Mouse (Mus musculus) ZHBTc4 (cell line): ENCODE results near the gene Atg101.

Experiments
- DNase-seq: peaks from one replicate; pipeline ENCODE4 v3.0.0-alpha.2; 2011; ENCODE audit warnings: low read depth, low spot score

Gene Atg101

DNA sequence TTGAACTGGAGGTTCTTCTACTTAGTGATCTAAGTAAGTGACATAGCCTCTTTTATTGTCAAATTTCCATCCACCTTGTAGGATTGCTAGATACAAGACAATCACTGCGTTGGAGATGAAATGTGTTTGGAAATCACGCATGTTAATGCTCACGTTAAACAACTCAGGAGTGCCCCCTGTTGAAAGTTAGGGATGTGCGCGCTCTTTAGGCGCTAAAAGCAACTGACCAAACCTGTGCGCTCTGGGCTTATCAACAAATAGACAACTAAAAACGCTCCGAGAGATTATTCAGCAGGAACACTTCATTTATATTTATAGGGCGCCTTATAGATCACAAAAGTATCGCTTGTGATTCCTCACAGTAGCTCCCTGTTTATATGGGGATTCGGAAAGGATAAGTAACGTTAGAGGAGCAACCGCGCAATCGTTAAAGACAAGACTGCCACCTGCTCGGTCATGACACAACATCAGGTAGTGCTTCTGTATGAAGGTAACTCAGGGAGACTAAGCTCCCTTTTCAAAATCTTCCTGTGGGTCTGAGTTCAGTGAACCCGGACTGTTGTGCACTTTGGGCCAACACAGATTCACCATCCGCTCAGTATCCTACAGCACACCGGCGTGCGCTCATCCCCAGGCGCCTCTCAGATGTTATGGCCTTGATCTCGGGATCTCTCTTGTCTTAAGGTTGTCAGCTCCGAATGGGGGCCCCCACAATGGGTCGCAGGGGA lies 725 bp upstream of the Atg101 start:
- DNase-seq, result peak; percentile 84

- peak; percentile 68 for DNase-seq
Observed at GRCm38 (mm10) chr15:101286129-101286770, 2.2 kb downstream of the Atg101 start.

GRCm38 (mm10) chr15:101287361-101287760 lies 3.3 kb downstream of the Atg101 start:
- no peak for DNase-seq

DNA sequence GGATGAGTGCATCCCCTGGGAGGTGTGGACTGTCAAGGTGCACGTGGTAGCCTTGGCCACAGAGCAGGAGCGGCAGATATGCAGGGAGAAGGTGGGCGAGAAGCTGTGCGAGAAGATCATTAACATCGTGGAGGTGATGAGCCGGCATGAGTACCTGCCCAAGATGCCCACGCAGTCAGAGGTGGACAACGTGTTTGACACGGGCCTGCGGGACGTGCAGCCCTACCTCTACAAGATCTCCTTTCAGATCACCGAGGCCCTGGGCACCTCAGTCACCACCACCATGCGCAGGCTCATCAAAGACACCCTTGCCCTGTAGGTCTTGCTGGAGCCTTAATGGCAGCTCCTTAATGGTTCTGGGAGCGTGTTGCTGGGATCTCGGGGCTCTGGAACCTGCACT lies 6.3 kb downstream of the Atg101 start:
- no peak for DNase-seq

DNA sequence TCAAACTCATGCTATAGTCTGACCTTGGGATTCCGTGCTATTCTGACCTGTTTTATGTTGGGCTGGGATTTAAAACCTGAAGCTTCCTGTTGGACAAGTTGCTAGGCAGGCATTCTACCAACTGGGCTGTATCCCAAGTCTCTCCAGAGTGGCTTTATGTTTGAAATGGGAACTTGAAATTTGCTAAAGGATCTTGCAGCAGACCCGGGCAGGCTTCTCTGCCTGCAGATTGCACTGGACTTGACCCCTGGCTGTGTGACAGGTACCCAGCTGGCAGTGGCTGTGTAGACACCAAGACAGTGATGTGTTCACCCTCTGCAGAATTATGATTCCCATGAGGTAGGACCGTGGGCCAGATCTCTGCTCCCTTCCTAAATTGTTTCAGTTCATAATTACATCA lies 7.9 kb downstream of the Atg101 start:
- no peak for DNase-seq

DNA sequence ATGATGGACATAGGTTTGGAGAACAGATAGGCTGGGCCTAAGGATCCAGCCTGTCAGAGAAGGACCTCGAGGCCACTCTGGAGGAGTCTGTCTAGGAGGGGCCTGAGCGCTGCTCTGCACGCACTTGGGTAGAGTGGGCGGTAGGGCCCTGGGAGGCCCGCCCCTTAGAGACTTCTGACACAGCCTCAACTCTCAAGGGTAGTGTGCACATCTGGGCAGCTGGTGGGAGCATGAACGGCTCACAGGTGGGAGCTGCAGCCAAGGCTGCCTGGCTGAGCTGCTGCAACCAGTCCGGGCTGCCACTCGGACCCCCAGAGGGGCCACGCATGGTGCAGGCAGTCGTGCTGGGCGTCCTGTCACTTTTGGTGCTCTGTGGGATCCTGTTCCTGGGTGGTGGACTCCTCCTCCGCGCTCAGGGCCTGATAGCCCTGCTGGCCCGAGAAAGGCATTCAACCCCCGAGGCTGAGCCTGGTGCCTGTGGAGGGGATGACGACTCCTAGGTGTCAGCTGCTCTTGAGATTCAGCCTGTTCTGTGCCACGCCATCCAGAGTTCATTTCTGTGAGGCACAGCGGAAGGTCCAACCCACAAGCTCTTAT lies 9.1 kb downstream of the Atg101 start, which contains the start of gene 6030408B16Rik:
Gene 6030408B16Rik, plus strand, starts transcription at position 188 of the 597 bp plus-strand sequence.
- DNase-seq, result no peak

DNA sequence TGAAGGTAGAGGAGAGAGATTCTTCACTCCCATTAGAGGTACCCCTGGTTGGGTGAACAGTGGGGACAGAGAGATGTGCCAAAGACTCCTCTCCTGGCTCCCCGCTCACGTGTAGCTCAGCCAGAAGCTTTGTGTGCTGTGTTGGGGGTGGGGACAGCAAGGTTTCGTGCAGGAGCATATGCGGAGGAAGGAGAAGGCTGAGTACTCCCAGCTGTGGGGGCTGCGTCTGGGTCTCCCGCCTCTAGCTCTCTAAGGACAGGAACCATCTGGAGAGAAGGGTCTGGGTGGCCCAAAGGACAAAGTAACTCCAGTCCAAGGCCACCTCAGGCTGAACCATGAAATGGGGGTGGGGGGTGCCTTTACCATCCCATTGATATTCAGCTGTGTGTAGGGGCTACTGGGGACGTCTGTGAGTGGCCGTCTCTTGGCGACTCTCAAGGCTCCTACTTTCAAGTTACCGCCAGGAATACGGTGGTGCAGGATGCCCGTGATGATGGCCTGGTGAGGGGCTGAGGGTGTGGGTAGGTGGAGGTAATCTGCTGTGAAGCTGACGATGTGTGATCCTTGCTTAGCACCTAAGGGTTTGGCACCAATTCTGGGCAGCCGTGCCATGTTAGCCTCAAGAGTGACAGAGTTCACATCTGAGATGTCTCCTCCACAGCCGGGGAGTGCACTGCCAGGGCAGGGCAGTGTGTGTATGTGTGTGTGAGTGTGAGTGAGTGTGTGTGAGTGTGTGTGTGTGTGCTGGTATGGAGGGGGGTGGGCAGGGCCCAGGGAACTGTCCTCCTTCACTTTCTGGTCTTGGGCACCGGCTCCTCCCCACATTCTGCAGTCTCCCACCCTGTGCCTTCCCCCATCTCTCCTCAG lies 10.2 kb downstream of the Atg101 start:
- DNase-seq, result no peak

- DNase-seq, result no peak
Observed at GRCm38 (mm10) chr15:101295106-101295505, 11.0 kb downstream of the Atg101 start.

GRCm38 (mm10) chr15:101295616-101296015 lies 11.5 kb downstream of the Atg101 start:
- DNase-seq, result no peak

GRCm38 (mm10) chr15:101296091-101296490 lies 12.0 kb downstream of the Atg101 start:
- no peak for DNase-seq

- no peak for DNase-seq
Observed at GRCm38 (mm10) chr15:101297988-101298387, 13.9 kb downstream of the Atg101 start.

DNA sequence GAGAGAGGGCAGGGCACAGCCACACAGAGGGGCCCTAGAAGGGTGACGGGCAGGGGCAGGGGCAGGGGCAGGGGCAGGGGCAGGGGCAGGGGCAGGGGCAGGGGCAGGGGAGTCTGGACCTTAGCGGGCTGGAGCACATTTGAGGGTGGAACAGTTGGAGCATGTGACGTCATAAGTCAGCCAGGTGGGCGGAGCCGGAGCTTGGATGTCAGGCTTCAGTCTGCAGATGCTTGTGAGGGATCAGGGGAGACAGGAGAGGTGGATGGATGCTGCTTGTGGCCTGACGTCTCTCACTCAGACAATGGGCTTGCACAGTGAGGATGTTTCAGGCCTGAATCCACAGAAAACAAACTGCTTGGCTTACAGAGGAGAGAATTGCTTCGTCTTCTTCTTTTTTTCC lies 14.5 kb downstream of the Atg101 start:
- DNase-seq, result peak; percentile 70

DNA sequence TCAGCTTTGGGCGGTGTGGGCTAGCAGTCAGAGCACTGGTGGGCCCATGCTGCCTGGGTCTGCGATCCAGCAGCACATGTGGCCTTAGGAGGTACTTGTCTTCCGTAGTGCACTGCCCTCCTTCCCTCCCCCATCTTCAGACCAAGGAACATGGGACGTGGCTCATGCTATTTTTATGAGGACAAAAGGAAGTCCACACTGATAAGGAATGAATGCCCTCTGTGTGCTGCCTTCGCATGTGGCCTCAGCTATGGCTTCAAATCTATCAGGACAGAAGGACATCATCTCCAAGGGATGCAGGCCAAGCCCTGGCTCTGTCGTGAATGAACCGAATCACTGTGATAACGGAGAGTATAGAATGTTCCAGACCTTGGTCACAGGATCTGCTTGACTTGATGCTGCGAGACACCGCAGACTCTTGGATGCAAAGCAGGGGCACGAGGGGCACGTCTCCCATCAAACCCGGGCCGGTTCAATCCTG lies 15.4 kb downstream of the Atg101 start:
- DNase-seq, result no peak

DNA sequence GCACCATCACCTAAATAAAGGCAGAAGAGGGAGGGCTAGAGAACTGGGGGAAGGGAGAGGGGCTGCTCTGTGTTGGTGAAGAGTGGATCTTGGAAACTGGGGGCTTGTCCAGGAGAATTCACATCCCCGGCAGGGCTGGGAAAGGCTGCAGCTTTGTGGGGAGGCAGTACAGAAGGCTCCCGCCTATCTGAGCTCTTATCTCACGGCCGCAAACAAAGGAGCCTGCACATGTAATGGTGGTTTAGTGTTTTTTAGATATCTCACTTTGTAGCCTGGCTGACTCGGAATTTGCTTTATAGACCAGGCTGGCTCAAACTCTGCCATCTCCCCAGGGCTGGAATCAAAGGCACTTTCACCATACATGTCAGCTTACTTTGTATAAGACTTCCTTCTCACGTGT lies 16.1 kb downstream of the Atg101 start:
- no peak for DNase-seq

DNA sequence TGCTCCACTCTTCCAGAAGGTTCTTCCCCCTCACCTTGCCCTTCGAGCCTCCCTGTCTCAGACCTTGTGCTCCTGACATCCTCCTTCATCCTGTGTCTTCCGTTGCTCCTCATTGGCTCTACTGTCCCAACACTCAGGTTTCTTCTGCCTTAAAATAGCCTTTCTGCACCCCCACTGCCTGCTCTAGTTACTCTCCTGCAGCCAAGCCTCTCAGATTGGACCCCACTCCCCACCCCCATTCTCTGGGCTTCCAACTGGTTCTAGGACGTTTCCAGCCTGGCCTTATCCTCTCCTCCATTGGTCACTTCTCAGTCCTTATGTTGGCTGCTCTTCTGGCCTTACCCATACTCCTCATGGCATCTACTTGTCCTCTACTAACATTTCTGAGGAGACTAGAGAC lies 18.1 kb downstream of the Atg101 start:
- DNase-seq, result no peak

- DNase-seq, result no peak
Observed at GRCm38 (mm10) chr15:101303830-101304229, 19.8 kb downstream of the Atg101 start.

DNA sequence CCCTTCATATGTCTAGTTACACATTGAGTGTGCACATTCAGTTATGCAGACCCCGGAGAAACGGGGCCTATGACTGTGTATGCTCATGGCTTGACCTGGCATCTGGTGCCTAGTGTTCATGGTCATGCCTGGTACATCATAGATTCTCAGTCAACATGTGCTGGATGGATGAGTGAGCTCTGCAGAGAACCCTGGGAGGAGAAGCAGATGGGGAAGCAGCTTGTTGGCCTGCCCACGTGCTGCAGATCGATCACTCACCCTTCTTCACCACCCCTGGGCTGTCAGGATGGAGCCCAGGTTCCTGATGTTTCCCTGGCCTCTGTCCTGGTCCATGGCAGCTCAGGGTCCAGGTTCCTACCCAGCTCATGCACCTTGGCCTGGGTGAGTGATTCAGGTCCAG lies 22.4 kb downstream of the Atg101 start:
- DNase-seq, result no peak

DNA sequence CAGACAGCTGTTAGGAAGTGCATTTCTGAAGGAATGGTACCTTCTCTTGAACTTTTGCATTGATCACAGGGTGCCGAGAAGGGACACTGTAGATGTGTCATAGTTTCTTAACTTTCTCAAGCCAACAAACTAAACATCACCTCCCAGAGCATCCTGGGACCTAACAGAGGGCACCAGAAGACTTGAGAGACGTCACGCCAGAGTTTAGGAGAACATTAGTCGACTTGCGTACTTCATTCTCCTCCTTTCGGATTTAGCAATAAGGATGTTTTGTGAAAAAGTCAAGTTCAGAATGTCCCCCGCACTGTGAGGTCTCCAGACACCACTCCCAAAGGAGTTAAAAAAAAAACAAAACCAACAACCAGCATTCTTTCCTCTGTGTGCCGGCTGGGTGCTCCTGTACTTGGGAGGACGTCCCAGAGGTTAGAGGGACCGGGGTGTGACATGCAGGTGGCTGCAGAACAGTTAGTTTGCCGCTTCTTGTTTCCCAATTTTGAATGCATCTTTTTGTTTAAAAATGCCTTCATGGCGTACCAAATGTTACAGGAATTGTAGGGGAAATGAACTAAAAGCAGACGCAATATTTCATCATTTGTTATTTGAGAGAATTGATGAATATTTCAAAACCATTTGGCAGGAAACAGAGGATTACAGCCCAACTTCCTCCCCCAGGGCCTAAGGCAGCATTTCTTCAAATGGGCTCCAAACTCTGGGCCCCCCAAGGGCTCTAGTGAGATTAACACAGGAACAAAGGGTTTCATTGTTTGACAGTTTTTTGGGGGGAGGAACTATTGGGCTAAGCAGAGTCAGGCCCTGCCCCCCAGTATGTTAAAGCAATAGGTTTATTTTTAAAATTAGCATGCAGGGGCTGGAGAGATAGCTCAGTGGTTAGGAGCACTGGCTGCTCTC lies 24.6 kb downstream of the Atg101 start:
- no peak for DNase-seq

GRCm38 (mm10) chr15:101309493-101309892 lies 25.4 kb downstream of the Atg101 start:
- no peak for DNase-seq

- DNase-seq, result no peak
Observed at GRCm38 (mm10) chr15:101311087-101311770, 27.2 kb downstream of the Atg101 start.
